ENCODE assay signal across 12 mouse cellular contexts in the genomic region with DNA sequence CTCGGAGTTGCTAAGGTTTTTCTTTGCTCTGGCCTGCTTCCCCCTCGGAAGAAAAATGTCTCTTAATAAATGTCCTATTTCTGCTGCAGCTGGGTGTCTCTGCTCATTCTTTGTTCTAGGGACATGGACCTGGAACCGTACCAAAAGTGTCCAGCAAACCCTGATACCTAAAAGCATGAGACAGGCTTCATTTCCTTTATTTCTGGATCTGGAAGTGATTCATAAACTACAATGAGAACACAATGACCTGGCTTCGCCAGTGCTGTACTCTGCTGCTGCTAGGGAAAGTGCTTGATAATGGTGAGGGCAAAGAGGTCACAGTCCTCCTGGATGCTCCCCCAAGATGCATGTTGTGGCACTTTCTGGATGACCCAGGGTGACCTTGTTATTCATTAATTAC.
DNase-seq lines count a peak whose midpoint lies in the region; ATAC-seq lines count a peak whose summit lies in the region.
"Had no signal": no experiment of that assay in that cellular context is flagged by ENCODE, and none has a peak within 500 bp of the region (broad histone marks: within the 10 kb centered on the region; RNA-seq: fewer than 3 reads in every experiment).

No protein-coding gene starts in this region.

- no peaks in the 10 kb centered on the region for H3K36me3 ChIP-seq in neural tube, embryonic 15.5 days

- peak overlapping the region; percentile 34 for H3K27ac ChIP-seq in neural tube, embryonic 15.5 days (replicated peaks)

- H3K4me3 ChIP-seq in neural tube, embryonic 15.5 days (replicated peaks) = no peak overlapping the region

- H3K4me2 ChIP-seq in neural tube, embryonic 15.5 days = no peak overlapping the region

- H3K27me3 ChIP-seq in neural tube, embryonic 15.5 days (replicated peaks) = no peaks in the 10 kb centered on the region

- peak; percentile 2 to 4 for DNase-seq in heart, postnatal 10 days
- no peak for DNase-seq in heart, adult 9 months (ENCODE audit: low spot score in 2 of 2)
- DNase-seq in neural tube, embryonic 10.5 days (ENCODE audit: extremely low spot score, low spot score) = no peak
- peak; percentile 28 for DNase-seq in kidney, postnatal 10 days
- DNase-seq in frontal cortex, postnatal 36 days (ENCODE audit: low spot score in 2 of 2) = no peak
- DNase-seq: cerebellum, postnatal 10 days; gastrocnemius, postnatal 14 days; layer of hippocampus, adult 9-11 months; left cerebral cortex, postnatal 4 days; thymus, postnatal 36 days had no signal

- intact Hi-C loops in heart, postnatal 10 days (cut with DNase I) = no loop called here

- no peak overlapping the region for H3K9ac ChIP-seq in neural tube, embryonic 15.5 days (replicated peaks)

- WGBS in neural tube, embryonic 15.5 days = 44% methylated on average over 4 of the region's 4 CpGs

- H3K9me3 ChIP-seq in neural tube, embryonic 15.5 days (replicated peaks) = no peaks in the 10 kb centered on the region

- ATAC-seq in neural tube, embryonic 15.5 days (ENCODE audit: low FRiP score) = no peak
- no peak for ATAC-seq in frontal cortex, adult (ENCODE audit: low TSS enrichment)

- H3K4me1 ChIP-seq in neural tube, embryonic 15.5 days = peaks cover 25% of the 10 kb centered on the region

Comparison
In these comparisons a context has a peak if more than half of its experiments do, and no peak if none do; other contexts are left out.
1. DNase-seq: peak in heart, postnatal 10 days (2 of 2) and kidney, postnatal 10 days (single experiment); none in heart, adult 9 months (0 of 2), neural tube, embryonic 10.5 days (single experiment) and frontal cortex, postnatal 36 days (0 of 2).